Mouse (Mus musculus): ENCODE results near the gene Prmt2.

GRCm38 (mm10) chr10:76262431-76262830, 24.8 kb upstream of the Prmt2 start:
- TF ChIP-seq MYOD1 (IDR thresholded peaks at IDR 0.05; ENCODE audit: control insufficient read depth in 1 of 3, insufficient read length in 2 of 3, low read depth in 2 of 3) (no peak), USF1 (IDR thresholded peaks at IDR 0.05; ENCODE audit: low read depth) (no peak), CEBPB (IDR thresholded peaks at IDR 0.05; ENCODE audit: insufficient read depth, poor library complexity, severe bottlenecking) (no peak), POLR2A (IDR thresholded peaks at IDR 0.05; ENCODE audit: insufficient read length, low read depth) (no peak), E2F4 (IDR thresholded peaks at IDR 0.05; ENCODE audit: insufficient read depth) (no peak), SRF (IDR thresholded peaks at IDR 0.05; ENCODE audit: control insufficient read depth, insufficient read length, low read depth) (no peak)

Data from myocyte (in vitro differentiated cells).